20 mouse cellular contexts compared by ENCODE assay signal in genomic region chr3:20984146-20984545, GRCm38 (mm10).
DNase-seq lines count a peak whose midpoint lies in the region; ATAC-seq lines count a peak whose summit lies in the region.
"Had no signal": no experiment of that assay in that cellular context is flagged by ENCODE, and none has a peak within 500 bp of the region (broad histone marks: within the 10 kb centered on the region; RNA-seq: fewer than 3 reads in every experiment).

No protein-coding gene starts in this region.

- H3K36me3 ChIP-seq in kidney, embryonic 14.5 days (ENCODE audit: control insufficient read depth, insufficient read depth, low read length): no peaks in the 10 kb centered on the region
- H3K36me3 ChIP-seq in lung, embryonic 15.5 days: no peaks in the 10 kb centered on the region
- H3K36me3 ChIP-seq in neural tube, embryonic 11.5 days (ENCODE audit: control insufficient read depth, insufficient read depth, low read length): no peaks in the 10 kb centered on the region
- H3K36me3 ChIP-seq in neural tube, embryonic 15.5 days: no peaks in the 10 kb centered on the region
- H3K36me3 ChIP-seq: embryonic facial prominence, embryonic 10.5 days; hindbrain, embryonic 15.5 days; limb, embryonic 13.5 days; liver, embryonic 12.5 days had no signal

- no peak overlapping the region for H3K9ac ChIP-seq in kidney, embryonic 14.5 days (ENCODE audit: low read depth, low read length)
- H3K9ac ChIP-seq in lung, embryonic 15.5 days: no peak overlapping the region
- no peak overlapping the region for H3K9ac ChIP-seq in neural tube, embryonic 11.5 days (ENCODE audit: low read length)
- H3K9ac ChIP-seq in neural tube, embryonic 15.5 days (replicated peaks): no peak overlapping the region
- H3K9ac ChIP-seq: hindbrain, embryonic 15.5 days; limb, embryonic 13.5 days; liver, embryonic 12.5 days had no signal

- 0 out of 2 replicates have a peak, but pooled peaks have one; percentile 9 for ATAC-seq in kidney, embryonic 14.5 days (ENCODE audit: low FRiP score, low TSS enrichment)
- peak; percentile 50 for ATAC-seq in lung, embryonic 15.5 days (ENCODE audit: borderline replicate concordance, extremely low read depth, low FRiP score, low TSS enrichment)
- ATAC-seq in neural tube, embryonic 11.5 days (ENCODE audit: insufficient read depth, low FRiP score, low TSS enrichment): no peak
- no peak for ATAC-seq in neural tube, embryonic 15.5 days (ENCODE audit: low FRiP score)
- ATAC-seq: liver, embryonic 12.5 days had no signal

- no peaks in the 10 kb centered on the region for H3K9me3 ChIP-seq in kidney, embryonic 14.5 days (ENCODE audit: control insufficient read depth, low read length)
- no peaks in the 10 kb centered on the region for H3K9me3 ChIP-seq in lung, embryonic 15.5 days
- H3K9me3 ChIP-seq in neural tube, embryonic 11.5 days (ENCODE audit: control insufficient read depth, low read length): no peaks in the 10 kb centered on the region
- H3K9me3 ChIP-seq in neural tube, embryonic 15.5 days (replicated peaks): no peaks in the 10 kb centered on the region
- H3K9me3 ChIP-seq: embryonic facial prominence, embryonic 10.5 days; hindbrain, embryonic 15.5 days; limb, embryonic 13.5 days; liver, embryonic 12.5 days had no signal

- peak; percentile 8 for DNase-seq in embryo, embryonic 10 days (ENCODE audit: low spot score)
- no peak for DNase-seq in embryo, embryonic 11 days
- no peak for DNase-seq in kidney, postnatal 25 days
- no peak for DNase-seq in lung, adult 18-20 months
- DNase-seq in neural tube, embryonic 11.5 days (ENCODE audit: low spot score): peak; percentile 14
- DNase-seq: adrenal gland, postnatal 10 days; cerebellum, adult 8-10 months; kidney, postnatal 36 days; layer of hippocampus, postnatal 36 days; lung, postnatal 14 days; right cerebral cortex, adult 18-20 months; right cerebral cortex, postnatal 4 days; thymus, postnatal 25 days had no signal

- H3K4me2 ChIP-seq in kidney, embryonic 14.5 days (replicated peaks; ENCODE audit: low read depth, low read length): no peak overlapping the region
- no peak overlapping the region for H3K4me2 ChIP-seq in lung, embryonic 15.5 days
- H3K4me2 ChIP-seq in neural tube, embryonic 11.5 days (ENCODE audit: low read depth): no peak overlapping the region
- no peak overlapping the region for H3K4me2 ChIP-seq in neural tube, embryonic 15.5 days
- H3K4me2 ChIP-seq: hindbrain, embryonic 15.5 days; limb, embryonic 13.5 days; liver, embryonic 12.5 days had no signal

- WGBS in kidney, embryonic 14.5 days: 46% methylated on average over 1 of the region's 1 CpGs
- WGBS in lung, embryonic 15.5 days: 7% methylated on average over 1 of the region's 1 CpGs
- WGBS in neural tube, embryonic 11.5 days: 38% methylated on average over 1 of the region's 1 CpGs
- 43% methylated on average over 1 of the region's 1 CpGs for WGBS in neural tube, embryonic 15.5 days

- no peak overlapping the region for H3K4me3 ChIP-seq in kidney, embryonic 14.5 days (ENCODE audit: low read length)
- no peak overlapping the region for H3K4me3 ChIP-seq in lung, embryonic 15.5 days
- H3K4me3 ChIP-seq in neural tube, embryonic 11.5 days (ENCODE audit: low read depth, low read length): no peak overlapping the region
- no peak overlapping the region for H3K4me3 ChIP-seq in neural tube, embryonic 15.5 days (replicated peaks)
- H3K4me3 ChIP-seq: embryonic facial prominence, embryonic 10.5 days; hindbrain, embryonic 15.5 days; limb, embryonic 13.5 days; liver, embryonic 12.5 days had no signal

- H3K27ac ChIP-seq in kidney, embryonic 14.5 days (ENCODE audit: low read depth, low read length): no peak overlapping the region
- H3K27ac ChIP-seq in lung, embryonic 15.5 days: no peak overlapping the region
- H3K27ac ChIP-seq in neural tube, embryonic 11.5 days (ENCODE audit: low read depth, low read length): no peak overlapping the region
- H3K27ac ChIP-seq in neural tube, embryonic 15.5 days (replicated peaks): no peak overlapping the region
- H3K27ac ChIP-seq: embryonic facial prominence, embryonic 10.5 days; hindbrain, embryonic 15.5 days; limb, embryonic 13.5 days; liver, embryonic 12.5 days had no signal

- H3K27me3 ChIP-seq in kidney, embryonic 14.5 days (ENCODE audit: control insufficient read depth, insufficient read depth, low read length): no peaks in the 10 kb centered on the region
- H3K27me3 ChIP-seq in lung, embryonic 15.5 days: no peaks in the 10 kb centered on the region
- no peaks in the 10 kb centered on the region for H3K27me3 ChIP-seq in neural tube, embryonic 11.5 days (ENCODE audit: control insufficient read depth, insufficient read depth, low read length)
- no peaks in the 10 kb centered on the region for H3K27me3 ChIP-seq in neural tube, embryonic 15.5 days (replicated peaks)
- H3K27me3 ChIP-seq: hindbrain, embryonic 15.5 days; limb, embryonic 13.5 days; liver, embryonic 12.5 days had no signal

- no peaks in the 10 kb centered on the region for H3K4me1 ChIP-seq in kidney, embryonic 14.5 days (ENCODE audit: control insufficient read depth, insufficient read depth, low read length)
- H3K4me1 ChIP-seq in lung, embryonic 15.5 days: peaks cover 19% of the 10 kb centered on the region
- H3K4me1 ChIP-seq in neural tube, embryonic 11.5 days (ENCODE audit: control insufficient read depth, insufficient read depth, low read length): peaks cover 3% of the 10 kb centered on the region; the same call in 1 of the 2 replicates
- H3K4me1 ChIP-seq in neural tube, embryonic 15.5 days: peaks cover 28% of the 10 kb centered on the region

Comparison
In these comparisons a context has a peak if more than half of its experiments do, and no peak if none do; other contexts are left out.
1. DNase-seq: peak in embryo, embryonic 10 days (single experiment) and neural tube, embryonic 11.5 days (single experiment); none in embryo, embryonic 11 days (single experiment), kidney, postnatal 25 days (0 of 2) and lung, adult 18-20 months (0 of 2).
2. ATAC-seq: peak in kidney, embryonic 14.5 days (single experiment) and lung, embryonic 15.5 days (single experiment); none in neural tube, embryonic 11.5 days (single experiment) and neural tube, embryonic 15.5 days (single experiment).